Mouse (Mus musculus): ENCODE data around the gene Akr1a1. TPM values are rescaled to one million over a fixed set of nuclear protein-coding genes. Genes with fewer than 3 reads are reported as not detected.

Akr1a1 gene
- polyA plus RNA-seq, 1 experiment from 2014 or later: 780 TPM

- Histone ChIP-seq H3K9me3 (no peaks in the 10 kb centered on the region), H3K4me1 (peaks cover 15% of the 10 kb centered on the region), H3K4me3 (peak overlapping the region; percentile 99), H3K4me2 (peak overlapping the region; percentile 67), H3K27me3 (no peaks in the 10 kb centered on the region), H3K9ac (peak overlapping the region; percentile 90), H3K36me3 (peaks cover 9% of the 10 kb centered on the region), H3K27ac (peak overlapping the region; percentile 95)
- ATAC-seq (ENCODE audit: insufficient number of reproducible peaks, low FRiP score, low TSS enrichment, low read depth): peak; percentile 84
- under 1% methylated on average over 13 of the region's 13 CpGs for WGBS
Measured at GRCm38 (mm10) chr4:116627359-116627716, 24.1 kb downstream of the Akr1a1 start.

GRCm38 (mm10) chr4:116626658-116627358, 24.7 kb downstream of the Akr1a1 start:
- H3K4me1 ChIP-seq: peaks cover 15% of the 10 kb centered on the region
- H3K9ac ChIP-seq: peak overlapping the region; percentile 90
- peaks cover 6% of the 10 kb centered on the region; the same call in 1 of the 2 replicates for H3K36me3 ChIP-seq
- H3K4me2 ChIP-seq: peak overlapping the region; percentile 67
- H3K4me3 ChIP-seq: peak overlapping the region; percentile 99
- no peaks in the 10 kb centered on the region for H3K9me3 ChIP-seq
- under 1% methylated on average over 50 of the region's 53 CpGs for WGBS
- no peaks in the 10 kb centered on the region for H3K27me3 ChIP-seq
- peak overlapping the region; percentile 95 for H3K27ac ChIP-seq
- ATAC-seq (ENCODE audit: insufficient number of reproducible peaks, low FRiP score, low TSS enrichment, low read depth): peak; percentile 80

GRCm38 (mm10) chr4:116624831-116625230, 26.6 kb downstream of the Akr1a1 start:
- Histone ChIP-seq H3K4me2 (no peak overlapping the region), H3K9me3 (no peaks in the 10 kb centered on the region), H3K9ac (no peak overlapping the region), H3K4me1 (peaks cover 15% of the 10 kb centered on the region), H3K4me3 (no peak overlapping the region), H3K27me3 (no peaks in the 10 kb centered on the region), H3K27ac (no peak overlapping the region), H3K36me3 (peaks cover 17% of the 10 kb centered on the region)
- 89% methylated on average over 4 of the region's 4 CpGs for WGBS
- ATAC-seq (ENCODE audit: insufficient number of reproducible peaks, low FRiP score, low TSS enrichment, low read depth): no peak

GRCm38 (mm10) chr4:116615237-116615636, 36.2 kb downstream of the Akr1a1 start:
- ATAC-seq (ENCODE audit: insufficient number of reproducible peaks, low FRiP score, low TSS enrichment, low read depth): no peak
- Histone ChIP-seq H3K4me3 (no peak overlapping the region), H3K9me3 (no peaks in the 10 kb centered on the region), H3K27me3 (no peaks in the 10 kb centered on the region), H3K27ac (no peak overlapping the region), H3K4me1 (no peaks in the 10 kb centered on the region), H3K36me3 (peaks cover 57% of the 10 kb centered on the region), H3K9ac (no peak overlapping the region), H3K4me2 (no peak overlapping the region)
- WGBS: 98% methylated on average over 2 of the region's 2 CpGs

- H3K27me3 ChIP-seq: no peaks in the 10 kb centered on the region
- H3K4me1 ChIP-seq: no peaks in the 10 kb centered on the region
- H3K27ac ChIP-seq: no peak overlapping the region
- H3K9me3 ChIP-seq: no peaks in the 10 kb centered on the region
- H3K36me3 ChIP-seq: peaks cover 64% of the 10 kb centered on the region
- 92% methylated on average over 2 of the region's 2 CpGs for WGBS
- ATAC-seq (ENCODE audit: insufficient number of reproducible peaks, low FRiP score, low TSS enrichment, low read depth): no peak
- H3K4me3 ChIP-seq: no peak overlapping the region
- no peak overlapping the region for H3K4me2 ChIP-seq
- no peak overlapping the region for H3K9ac ChIP-seq
Measured at GRCm38 (mm10) chr4:116612621-116613020, 38.9 kb downstream of the Akr1a1 start.

GRCm38 (mm10) chr4:116596978-116597881, 54.2 kb downstream of the Akr1a1 start:
- peak overlapping the region; percentile 92 for H3K4me2 ChIP-seq
- H3K9ac ChIP-seq: peak overlapping the region; percentile 58
- peak; percentile 90 for ATAC-seq (ENCODE audit: insufficient number of reproducible peaks, low FRiP score, low TSS enrichment, low read depth)
- no peaks in the 10 kb centered on the region for H3K9me3 ChIP-seq
- H3K27ac ChIP-seq: peak overlapping the region; percentile 86
- peak overlapping the region; percentile 67 for H3K4me3 ChIP-seq
- peaks cover 16% of the 10 kb centered on the region for H3K4me1 ChIP-seq
- under 1% methylated on average over 50 of the region's 50 CpGs for whole genome bisulfite sequencing
- H3K36me3 ChIP-seq: peaks cover 47% of the 10 kb centered on the region
- H3K27me3 ChIP-seq: no peaks in the 10 kb centered on the region

- no peaks in the 10 kb centered on the region for H3K9me3 ChIP-seq
- WGBS: 25% methylated on average over 5 of the region's 5 CpGs
- peak within 1 kb of the TSS; percentile 58 for H3K9ac ChIP-seq
- H3K4me2 ChIP-seq: peak within 1 kb of the TSS; percentile 92
- H3K27ac ChIP-seq: peak within 1 kb of the TSS; percentile 86
- H3K27me3 ChIP-seq: no peaks in the 10 kb centered on the region
- peaks cover 16% of the 10 kb centered on the region for H3K4me1 ChIP-seq
- H3K4me3 ChIP-seq: peak within 1 kb of the TSS; percentile 67
- peaks cover 47% of the 10 kb centered on the region for H3K36me3 ChIP-seq
- ATAC-seq (ENCODE audit: insufficient number of reproducible peaks, low FRiP score, low TSS enrichment, low read depth): no peak
Measured at GRCm38 (mm10) chr4:116596379-116596778, 55.1 kb downstream of the Akr1a1 start, which contains the start of gene Ccdc17. Gene Ccdc17 (plus strand): TSS chr4:116596654.

- H3K36me3 ChIP-seq: peaks cover 47% of the 10 kb centered on the region
- no peak overlapping the region for H3K4me3 ChIP-seq
- no peak overlapping the region for H3K4me2 ChIP-seq
- H3K9ac ChIP-seq: no peak overlapping the region
- H3K27me3 ChIP-seq: no peaks in the 10 kb centered on the region
- no peak overlapping the region for H3K27ac ChIP-seq
- ATAC-seq (ENCODE audit: insufficient number of reproducible peaks, low FRiP score, low TSS enrichment, low read depth): no peak
- WGBS: 79% methylated on average over 8 of the region's 8 CpGs
- peaks cover 16% of the 10 kb centered on the region for H3K4me1 ChIP-seq
- H3K9me3 ChIP-seq: no peaks in the 10 kb centered on the region
Measured at GRCm38 (mm10) chr4:116595793-116596192, 55.7 kb downstream of the Akr1a1 start.

Other genes starting within 250 kb of the Akr1a1 start
- gene Mast2, start 187.5 kb downstream of the Akr1a1 start, polyA plus RNA-seq (2015; fragmentation: Nextera tagmentation; extraction: Ambion mirVana): 12.1 and 12.3 TPM in 2 replicates
- 13.1 and 13.2 TPM in 2 replicates for gene Ipp, start 144.1 kb downstream of the Akr1a1 start, polyA plus RNA-seq (2015; fragmentation: Nextera tagmentation; extraction: Ambion mirVana)
- 20.9 and 22.2 TPM in 2 replicates for gene Tmem69, start 95.7 kb downstream of the Akr1a1 start, polyA plus RNA-seq (2015; fragmentation: Nextera tagmentation; extraction: Ambion mirVana)
- gene Gpbp1l1, start 94.0 kb downstream of the Akr1a1 start, polyA plus RNA-seq (2015; fragmentation: Nextera tagmentation; extraction: Ambion mirVana): 26.0 and 30.2 TPM in 2 replicates
- gene Ccdc17, start 55.0 kb downstream of the Akr1a1 start, polyA plus RNA-seq (2015; fragmentation: Nextera tagmentation; extraction: Ambion mirVana): 2.5 and 3.6 TPM in 2 replicates
- gene Nasp, start 23.7 kb downstream of the Akr1a1 start, polyA plus RNA-seq (2015; fragmentation: Nextera tagmentation; extraction: Ambion mirVana): 102 and 107 TPM in 2 replicates
- gene Prdx1, start 33.9 kb upstream of the Akr1a1 start, polyA plus RNA-seq (2015; fragmentation: Nextera tagmentation; extraction: Ambion mirVana): 1,116 and 1,127 TPM in 2 replicates
- gene Mmachc, start 56.7 kb upstream of the Akr1a1 start, polyA plus RNA-seq (2015; fragmentation: Nextera tagmentation; extraction: Ambion mirVana): 19.6 and 21.4 TPM in 2 replicates
- gene Ccdc163, start 56.8 kb upstream of the Akr1a1 start, polyA plus RNA-seq (2015; fragmentation: Nextera tagmentation; extraction: Ambion mirVana): 18.8 and 20.7 TPM in 2 replicates
- gene Tesk2, start 69.3 kb upstream of the Akr1a1 start, polyA plus RNA-seq (2015; fragmentation: Nextera tagmentation; extraction: Ambion mirVana): 7.6 and 7.8 TPM in 2 replicates
- 36.8 and 37.3 TPM in 2 replicates for gene Toe1, start 156.0 kb upstream of the Akr1a1 start, polyA plus RNA-seq (2015; fragmentation: Nextera tagmentation; extraction: Ambion mirVana)
- 13.2 and 13.3 TPM in 2 replicates for gene Mutyh, start 156.0 kb upstream of the Akr1a1 start, polyA plus RNA-seq (2015; fragmentation: Nextera tagmentation; extraction: Ambion mirVana)
- 0.56 and 0.68 TPM in 2 replicates for gene Hpdl, start 170.0 kb upstream of the Akr1a1 start, polyA plus RNA-seq (2015; fragmentation: Nextera tagmentation; extraction: Ambion mirVana)
- 0.22 and 0.24 TPM in 2 replicates for gene Zswim5, start 225.7 kb upstream of the Akr1a1 start, polyA plus RNA-seq (2015; fragmentation: Nextera tagmentation; extraction: Ambion mirVana)